Mouse (Mus musculus) heart, embryonic 14.5 days (tissue): ENCODE results near the gene Acat3. TPM values are rescaled to one million over a fixed set of nuclear protein-coding genes. Genes with fewer than 3 reads are reported as not detected.
"Not testable (repeated sequence)": the region's sequence is repeated elsewhere in the genome, so short reads cannot be mapped to it uniquely, and the experiment has no call there.

Experiments used
- ATAC-seq: fragments of 200-750 bp; cut with Nextera tagmentation; 2 replicates; pipeline ENCODE4 v1.8.0; 2017; ENCODE audit warnings: low read depth, moderate TSS enrichment; ENCODE audit not compliant: insufficient number of reproducible peaks, insufficient read depth, low FRiP score
- H3K27ac ChIP-seq, 2 experiments: fragments of 200-500 bp in 1 of 2; fragments of 300-500 bp in 1 of 2; sonication (generic) in 1 of 2; replicated peaks in 1 of 2; 2 replicates each; pipeline ENCODE4 v1.5.1; 2012 to 2014; ENCODE audit warnings: low read depth in 2 of 2, low read length in 2 of 2, control low read depth in 1 of 2, mild to moderate bottlenecking in 1 of 2, mixed read lengths in 1 of 2; ENCODE audit not compliant: control insufficient read depth in 1 of 2, insufficient read depth in 1 of 2
- H3K27me3 ChIP-seq: fragments of 300-500 bp; sonication (generic); 2 replicates; pipeline ENCODE4 v1.6.1; 2014; ENCODE audit warnings: mild to moderate bottlenecking, low read length, control low read depth; ENCODE audit not compliant: control insufficient read depth, insufficient read depth
- H3K36me3 ChIP-seq: fragments of 300-500 bp; sonication (generic); 2 replicates; pipeline ENCODE4 v1.6.1; 2014; ENCODE audit warnings: mild to moderate bottlenecking, control low read depth, low read length, mixed read lengths; ENCODE audit not compliant: control insufficient read depth, insufficient read depth
- H3K4me1 ChIP-seq, 2 experiments: fragments of 200-500 bp in 1 of 2; fragments of 300-500 bp in 1 of 2; sonication (generic) in 1 of 2; 2 replicates each; pipeline ENCODE4 v1.6.1; 2012 to 2014; ENCODE audit warnings: low read length in 2 of 2, control low read depth in 1 of 2, mixed read lengths in 1 of 2; ENCODE audit not compliant: control insufficient read depth in 2 of 2, insufficient read depth in 2 of 2
- H3K4me2 ChIP-seq: fragments of 300-500 bp; sonication (generic); 2 replicates; pipeline ENCODE4 v1.6.1; 2014; ENCODE audit warnings: mild to moderate bottlenecking, low read length
- H3K4me3 ChIP-seq, 2 experiments: fragments of 200-500 bp in 1 of 2; fragments of 300-500 bp in 1 of 2; sonication (generic) in 1 of 2; 2 replicates each; pipeline ENCODE4 v1.5.1; 2012 to 2014; ENCODE audit warnings: low read length in 2 of 2, mild to moderate bottlenecking in 2 of 2, control low read depth in 1 of 2, low read depth in 1 of 2, moderate library complexity in 1 of 2; ENCODE audit not compliant: control insufficient read depth in 1 of 2, insufficient read depth in 1 of 2
- H3K9ac ChIP-seq: fragments of 300-500 bp; sonication (generic); 2 replicates; pipeline ENCODE4 v1.6.1; 2014; ENCODE audit warnings: mild to moderate bottlenecking, low read length
- H3K9me3 ChIP-seq: fragments of 300-500 bp; sonication (generic); 2 replicates; pipeline ENCODE4 v1.6.1; 2016; ENCODE audit warnings: low read length, control low read depth; ENCODE audit not compliant: control insufficient read depth
- WGBS: fragments of 180-500 bp; shearing (Covaris S2); extraction: QIAGEN DNeasy Blood & Tissue Kit; methylation state at CpG from one replicate; pipeline ENCODE4 v1.1.7; 2014; 5-methylcytosine and 5-hydroxymethylcytosine counted together
- polyA plus RNA-seq: library from polyadenylated mRNA; unstranded; fragments of >200 nt; fragmentation: Nextera tagmentation; extraction: Ambion mirVana; gene quantifications from 2 replicates; pipeline ENCODE4 v1.2.1, GENCODE M21; 2014

The Acat3 gene
- 0.24 and 0.28 TPM in 2 replicates for polyA plus RNA-seq

GRCm38 (mm10) chr17:12940151-12940805, at the start of gene Acat3:
TSS of gene Acat3 (minus strand) at chr17:12940600.
- H3K27ac ChIP-seq: no peak within 1 kb of the TSS

GRCm38 (mm10) chr17:12988096-12988495, 47.7 kb upstream of the Acat3 start:
- peaks cover 34% of the 10 kb centered on the region for H3K36me3 ChIP-seq
- not testable (repeated sequence) for H3K9me3 ChIP-seq, H3K9ac ChIP-seq, H3K27ac ChIP-seq, H3K4me3 ChIP-seq, ATAC-seq, H3K4me1 ChIP-seq, H3K4me2 ChIP-seq, H3K27me3 ChIP-seq
- 94% methylated on average over 8 of the region's 8 CpGs for WGBS

More at GRCm38 (mm10) chr17:12940151-12940805, at the start of gene Acat3:
- Histone ChIP-seq H3K9me3 (no peaks in the 10 kb centered on the region), H3K4me1 (no peaks in the 10 kb centered on the region; a peak in 2 of 4 replicates), H3K4me2 (peak within 1 kb of the TSS; percentile 65), H3K9ac (no peak within 1 kb of the TSS), H3K27me3 (no peaks in the 10 kb centered on the region), H3K4me3 (peak within 1 kb of the TSS; percentile 30 to 31), H3K36me3 (peaks cover 23% of the 10 kb centered on the region)
- WGBS: 16% methylated on average over 27 of the region's 27 CpGs
- no peak for ATAC-seq

- no peak for ATAC-seq
- H3K36me3 ChIP-seq: peaks cover 74% of the 10 kb centered on the region
- no peaks in the 10 kb centered on the region for H3K9me3 ChIP-seq
- no peaks in the 10 kb centered on the region for H3K4me1 ChIP-seq
- H3K27ac ChIP-seq: no peak overlapping the region
- no peak overlapping the region for H3K4me2 ChIP-seq
- H3K4me3 ChIP-seq: no peak overlapping the region
- WGBS: 64% methylated on average over 2 of the region's 2 CpGs
- H3K27me3 ChIP-seq: no peaks in the 10 kb centered on the region
- no peak overlapping the region for H3K9ac ChIP-seq
Measured at GRCm38 (mm10) chr17:12983988-12984387, 43.6 kb upstream of the Acat3 start.

- Histone ChIP-seq H3K4me1 (no peaks in the 10 kb centered on the region), H3K36me3 (peaks cover 84% of the 10 kb centered on the region), H3K4me3 (no peak overlapping the region), H3K9me3 (no peaks in the 10 kb centered on the region), H3K27ac (no peak overlapping the region), H3K9ac (no peak overlapping the region), H3K27me3 (no peaks in the 10 kb centered on the region), H3K4me2 (no peak overlapping the region)
- no peak for ATAC-seq
- 90% methylated on average over 1 of the region's 1 CpGs for WGBS
Measured at GRCm38 (mm10) chr17:12978546-12978945, 38.1 kb upstream of the Acat3 start.

GRCm38 (mm10) chr17:12973851-12974250, 33.5 kb upstream of the Acat3 start:
- H3K9me3 ChIP-seq: no peaks in the 10 kb centered on the region
- no peak overlapping the region for H3K4me2 ChIP-seq
- no peak overlapping the region for H3K27ac ChIP-seq
- no peaks in the 10 kb centered on the region for H3K4me1 ChIP-seq
- WGBS: 89% methylated on average over 2 of the region's 2 CpGs
- H3K9ac ChIP-seq: no peak overlapping the region
- peaks cover 79% of the 10 kb centered on the region for H3K36me3 ChIP-seq
- H3K27me3 ChIP-seq: no peaks in the 10 kb centered on the region
- H3K4me3 ChIP-seq: no peak overlapping the region
- ATAC-seq: no peak

- Histone ChIP-seq H3K4me2 (no peak overlapping the region), H3K4me3 (no peak overlapping the region), H3K27ac (no peak overlapping the region), H3K9me3 (no peaks in the 10 kb centered on the region), H3K4me1 (no peaks in the 10 kb centered on the region), H3K36me3 (peaks cover 53% of the 10 kb centered on the region), H3K9ac (no peak overlapping the region), H3K27me3 (no peaks in the 10 kb centered on the region)
- ATAC-seq: no peak
- WGBS: 98% methylated on average over 2 of the region's 2 CpGs
Measured at GRCm38 (mm10) chr17:12967173-12967572, 26.8 kb upstream of the Acat3 start.

- no peak overlapping the region for H3K4me3 ChIP-seq
- WGBS: 65% methylated on average over 3 of the region's 3 CpGs
Measured at GRCm38 (mm10) chr17:12963476-12963875, 23.1 kb upstream of the Acat3 start.

More at GRCm38 (mm10) chr17:12963476-12963875, 23.1 kb upstream of the Acat3 start:
- no peak overlapping the region for H3K4me2 ChIP-seq
- no peak overlapping the region for H3K27ac ChIP-seq
- H3K4me1 ChIP-seq: no peaks in the 10 kb centered on the region
- H3K36me3 ChIP-seq: peaks cover 25% of the 10 kb centered on the region
- no peaks in the 10 kb centered on the region for H3K27me3 ChIP-seq
- no peak for ATAC-seq
- H3K9me3 ChIP-seq: no peaks in the 10 kb centered on the region
- H3K9ac ChIP-seq: no peak overlapping the region
